Mouse (Mus musculus) T-cell, adult 2 months (primary cell): ENCODE results near the gene Ccdc12.
A peak's percentile ranks its signal among the peaks of the same experiment; 100 is the strongest.

Experiments used
- DNase-seq: peaks from one replicate; pipeline ENCODE4 v3.0.0; 2022; ENCODE audit warnings: low spot score

Gene Ccdc12

DNA sequence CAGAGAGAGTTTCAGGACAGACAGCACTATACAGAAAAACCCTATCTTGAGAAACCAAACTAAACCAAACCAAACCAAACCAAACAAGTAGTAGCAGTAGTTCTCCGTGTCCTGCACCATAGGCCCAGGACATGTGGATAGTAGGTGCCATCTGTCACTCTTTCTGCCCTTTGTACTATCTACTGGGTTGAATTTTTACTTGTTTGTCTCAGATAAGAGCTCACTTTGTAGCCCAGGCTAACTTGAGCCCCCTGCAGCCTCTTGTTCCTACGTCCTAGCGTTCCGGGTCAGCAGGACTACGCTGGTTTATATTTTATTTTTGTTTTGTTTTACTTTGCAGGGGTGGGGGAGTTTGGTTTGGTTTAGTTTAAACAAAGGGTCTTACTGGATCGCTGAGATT lies 47.6 kb downstream of the Ccdc12 start:
- no peak for DNase-seq

DNA sequence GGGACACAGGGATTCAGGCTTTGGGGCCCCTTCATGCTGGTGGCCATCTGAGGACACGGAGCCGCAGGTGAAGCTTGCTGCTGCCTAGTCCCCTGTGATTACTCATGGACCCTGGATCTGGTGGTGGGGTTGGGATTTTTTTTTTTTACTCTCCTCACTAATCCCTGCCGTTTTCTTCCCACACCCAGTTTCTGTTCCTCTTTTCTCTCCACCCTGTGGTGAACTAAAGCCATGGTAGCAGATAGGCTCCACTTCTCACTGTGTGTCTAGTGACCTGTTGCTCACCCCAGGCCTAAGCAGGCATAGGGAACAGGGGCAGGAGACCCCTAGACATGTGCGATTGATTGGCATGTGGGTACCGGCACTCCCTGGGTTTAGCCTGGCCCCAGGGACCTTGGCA lies 50.5 kb downstream of the Ccdc12 start:
- DNase-seq, result no peak

DNA sequence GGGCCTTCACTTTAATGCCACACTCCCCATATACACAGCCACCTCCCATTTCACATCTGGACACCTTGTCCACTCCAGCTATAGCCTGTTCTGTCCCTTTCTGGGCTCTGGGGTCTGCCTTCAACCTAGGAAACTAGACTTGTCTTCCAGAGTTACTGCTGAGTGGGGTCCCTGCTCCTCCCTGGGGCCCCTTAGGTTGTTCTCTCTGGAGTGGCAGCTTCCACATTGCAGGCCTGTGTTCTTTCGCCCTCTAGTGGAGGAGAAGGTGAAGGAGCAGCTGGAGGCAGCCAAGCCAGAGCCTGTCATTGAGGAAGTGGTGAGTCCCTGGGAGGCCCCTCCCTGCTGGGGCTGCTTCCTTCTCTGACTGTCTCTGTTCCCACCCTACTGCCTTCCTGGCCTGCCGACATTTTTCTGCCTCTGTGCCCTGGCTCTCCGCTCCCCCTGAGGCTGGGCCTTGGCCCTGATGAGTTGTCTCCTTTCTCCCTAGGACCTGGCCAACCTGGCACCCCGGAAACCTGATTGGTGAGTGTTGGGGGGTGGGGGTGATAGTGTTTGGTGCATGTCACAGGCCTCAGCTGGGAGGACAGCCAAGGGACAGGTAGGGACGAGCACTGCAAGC lies 53.4 kb downstream of the Ccdc12 start:
- DNase-seq, result peak; percentile 89

DNA sequence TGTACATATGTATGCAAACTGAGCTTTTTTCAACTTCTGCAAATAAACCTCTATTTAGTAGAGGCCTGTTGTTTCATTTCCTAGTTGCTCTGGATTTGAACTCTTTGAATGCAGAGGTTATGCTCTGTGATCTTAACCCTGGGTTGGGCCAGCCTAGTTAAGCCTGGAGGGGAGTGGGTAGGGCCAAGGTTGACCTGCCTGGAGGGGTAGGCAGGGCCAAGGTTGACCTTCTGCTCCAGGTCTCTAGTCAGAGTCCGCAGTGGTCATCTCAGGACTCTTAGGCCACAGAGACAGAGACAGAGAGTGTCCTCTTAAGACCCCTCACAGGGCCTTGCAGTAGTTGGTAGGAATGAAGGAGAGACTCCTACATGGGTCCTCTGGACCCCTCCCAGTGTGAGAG lies 55.2 kb downstream of the Ccdc12 start:
- no peak for DNase-seq

DNA sequence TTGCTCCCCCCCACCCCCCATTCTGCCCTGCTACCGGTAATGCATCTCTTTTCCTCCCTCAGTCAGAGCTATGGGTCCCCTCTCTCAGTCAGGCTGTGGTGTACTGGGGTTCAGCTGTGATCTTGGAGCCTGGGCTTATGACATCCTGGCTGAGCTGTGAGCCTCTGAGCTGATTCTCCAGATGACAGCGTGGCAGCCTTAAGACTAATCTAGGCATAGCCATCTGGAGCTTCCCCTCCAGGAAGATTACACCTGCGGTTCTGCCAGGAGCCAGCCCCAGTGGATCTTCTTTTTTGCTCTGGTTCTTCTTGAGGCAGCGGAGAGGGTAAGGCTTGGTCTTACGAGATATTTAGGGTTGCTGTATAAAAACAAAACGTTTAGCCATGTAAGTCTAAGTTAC lies 55.7 kb downstream of the Ccdc12 start:
- DNase-seq, result no peak

DNA sequence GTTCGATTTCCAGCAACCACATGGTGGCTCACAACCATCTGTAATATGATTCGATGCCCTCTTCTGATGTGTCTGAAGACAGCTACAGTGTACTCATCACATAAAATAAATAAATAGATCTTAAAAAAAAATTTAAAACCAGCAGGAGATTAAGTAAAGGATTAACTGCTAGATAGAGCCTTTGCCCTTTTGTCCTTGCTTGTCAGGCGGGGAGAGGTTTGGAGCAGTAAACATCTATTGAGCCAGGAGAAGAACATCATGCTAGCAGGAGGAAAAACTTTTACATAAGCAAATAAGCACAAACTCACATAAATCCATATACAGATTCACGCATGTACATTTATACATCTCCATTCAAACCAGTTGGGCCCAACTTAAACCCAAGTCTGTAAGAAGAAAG lies 56.2 kb downstream of the Ccdc12 start:
- DNase-seq, result no peak

DNA sequence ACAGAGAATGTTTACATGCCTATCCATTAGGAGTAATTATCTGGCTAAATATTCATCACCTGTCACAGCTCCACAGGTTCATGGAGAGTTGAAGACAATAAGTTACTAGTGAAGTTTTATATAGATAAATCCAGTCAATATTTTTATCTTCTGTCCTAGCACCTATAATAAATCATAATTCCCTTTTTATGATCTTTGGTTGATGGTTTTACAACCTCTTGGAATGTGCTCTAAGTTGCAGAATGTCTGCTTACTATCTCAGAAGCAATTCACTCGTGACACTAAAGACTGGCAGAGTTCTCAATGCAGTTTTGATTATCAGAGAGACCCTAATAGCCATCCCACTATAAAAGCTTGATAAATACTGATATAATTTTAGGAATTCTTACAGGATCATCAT lies 57.1 kb downstream of the Ccdc12 start:
- DNase-seq, result no peak

DNA sequence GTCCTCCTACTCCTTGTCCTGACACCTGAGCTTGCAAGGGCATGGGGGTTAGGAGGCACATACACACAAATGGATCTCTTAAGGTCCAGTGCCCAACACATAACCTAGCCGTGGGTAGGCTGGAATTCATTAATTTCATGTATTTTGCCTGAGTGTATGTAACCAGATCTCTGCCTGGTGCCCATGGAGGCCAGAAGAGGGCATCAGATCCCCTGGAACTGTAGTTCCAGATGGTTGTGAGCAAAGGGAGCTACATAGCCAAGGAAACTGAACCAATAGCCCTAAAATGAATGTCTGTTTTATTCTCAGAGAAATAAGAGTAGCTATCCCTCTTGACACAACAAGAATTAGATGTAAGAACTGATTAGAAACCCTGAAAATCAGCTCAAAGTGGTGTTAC lies 59.1 kb downstream of the Ccdc12 start:
- DNase-seq, result no peak

DNA sequence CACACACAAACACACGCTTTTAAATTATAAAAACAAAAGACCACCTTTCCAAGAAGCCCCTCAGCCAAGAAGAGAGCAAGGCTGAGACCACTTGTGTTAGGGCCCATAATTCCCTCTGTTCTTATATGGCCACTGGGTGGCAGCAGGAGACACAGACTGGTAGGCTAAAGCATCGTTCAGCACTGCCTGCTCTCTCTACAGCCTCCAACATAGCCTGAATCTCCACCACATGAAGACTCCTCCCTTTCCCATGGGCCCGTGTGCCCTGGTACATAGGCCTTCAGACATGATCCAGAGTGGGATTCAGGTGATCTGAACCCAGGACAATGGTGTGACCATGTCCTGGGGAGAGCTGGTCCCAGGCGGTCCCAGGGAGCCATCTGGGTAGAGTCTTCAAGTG lies 60.5 kb downstream of the Ccdc12 start:
- DNase-seq, result peak; percentile 43

DNA sequence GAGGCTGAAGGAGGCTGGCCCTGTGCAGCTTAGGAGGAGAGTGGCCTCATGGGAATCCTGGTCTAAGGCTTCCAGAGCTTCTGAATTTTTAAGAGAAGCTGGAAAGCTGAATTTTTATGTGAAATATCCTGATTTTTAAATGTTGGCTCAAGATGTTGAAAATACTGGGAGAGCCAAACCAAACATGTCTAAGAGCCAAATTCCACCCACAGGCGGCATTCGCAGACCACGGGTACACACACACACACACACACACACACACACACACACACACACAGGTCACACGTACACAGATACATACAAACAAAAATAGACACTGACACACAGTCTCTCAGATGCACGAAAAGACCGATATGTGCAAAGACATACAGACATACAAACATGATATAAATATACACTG lies 61.8 kb downstream of the Ccdc12 start:
- DNase-seq, result no peak

DNA sequence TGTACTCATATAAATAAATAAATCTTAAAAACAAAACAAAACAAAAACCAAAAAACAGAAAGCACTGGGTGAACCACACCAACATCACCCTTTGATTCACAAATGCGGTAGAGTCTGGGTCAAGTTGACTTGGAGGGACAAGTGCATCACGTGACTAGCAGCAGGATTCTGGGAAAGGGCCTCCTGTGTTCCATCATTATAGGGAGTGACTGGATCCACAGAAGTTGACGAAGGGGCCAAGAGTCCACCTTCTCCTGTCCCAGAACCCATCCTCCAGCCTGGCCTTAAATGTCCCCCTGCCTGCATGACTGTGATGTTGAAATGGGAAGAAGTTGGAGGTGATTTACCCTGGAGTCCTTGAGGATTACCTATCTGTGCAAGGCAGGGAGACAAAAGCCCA lies 62.5 kb downstream of the Ccdc12 start:
- no peak for DNase-seq

DNA sequence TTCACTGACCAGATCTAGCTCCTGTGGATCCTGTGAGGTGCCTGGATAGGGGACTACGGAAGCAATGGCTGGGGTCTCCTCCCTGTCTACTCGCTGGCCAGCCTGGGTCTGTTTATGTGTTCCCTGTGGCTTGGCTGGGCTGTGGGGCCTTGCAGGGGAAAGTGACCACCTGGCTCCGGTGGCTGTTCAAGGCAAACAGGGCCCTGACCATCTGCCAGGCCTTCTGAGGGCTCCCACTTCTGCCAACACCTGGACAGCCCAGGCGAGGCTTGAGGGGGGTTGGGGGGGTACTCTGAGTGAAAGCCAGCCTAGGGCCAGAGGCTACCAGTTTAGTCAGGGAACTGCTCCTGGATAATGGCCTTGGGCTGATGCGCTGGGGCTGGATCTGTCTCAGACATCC lies 63.7 kb downstream of the Ccdc12 start:
- no peak for DNase-seq

DNA sequence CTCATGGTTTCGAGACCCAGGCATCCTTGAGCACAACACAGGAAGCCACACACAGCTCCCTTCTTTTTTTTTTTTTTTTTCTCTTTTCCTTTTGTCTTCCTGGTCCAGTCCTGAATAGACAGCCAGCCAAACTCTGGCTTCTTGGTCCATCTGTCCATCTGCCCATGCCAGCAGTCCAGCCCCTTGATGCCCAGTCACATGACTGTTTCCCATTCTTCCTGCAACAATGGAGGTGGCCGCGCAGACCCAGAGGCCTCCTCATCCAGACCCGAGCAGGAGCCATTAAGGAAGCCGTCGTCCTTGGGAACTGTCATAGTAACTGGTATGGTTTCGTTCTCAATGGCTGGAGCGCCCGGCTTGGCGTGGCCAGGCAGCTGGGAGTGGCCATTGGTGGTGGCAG lies 65.8 kb downstream of the Ccdc12 start:
- DNase-seq, result no peak

DNA sequence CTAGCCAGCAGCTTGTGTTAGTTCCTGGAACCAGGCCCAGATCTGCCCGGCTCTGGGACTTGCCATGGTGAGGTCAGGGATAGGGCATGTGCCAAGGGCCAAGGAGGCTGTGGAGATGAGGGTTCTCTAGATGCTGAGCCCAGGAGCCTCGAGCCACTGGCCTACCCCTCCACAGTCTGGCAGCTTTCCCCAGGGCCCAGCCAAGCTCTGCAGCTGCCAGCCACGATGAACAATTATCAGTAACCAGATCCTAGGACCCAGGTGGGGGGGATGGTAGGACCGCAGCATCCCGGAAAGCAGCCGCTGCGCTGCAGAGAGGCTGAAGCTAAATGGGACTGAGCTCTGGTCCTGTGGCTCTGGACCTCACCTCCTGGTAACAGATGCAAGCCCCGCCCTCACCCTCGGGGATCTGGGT lies 69.4 kb downstream of the Ccdc12 start:
- DNase-seq, result no peak

DNA sequence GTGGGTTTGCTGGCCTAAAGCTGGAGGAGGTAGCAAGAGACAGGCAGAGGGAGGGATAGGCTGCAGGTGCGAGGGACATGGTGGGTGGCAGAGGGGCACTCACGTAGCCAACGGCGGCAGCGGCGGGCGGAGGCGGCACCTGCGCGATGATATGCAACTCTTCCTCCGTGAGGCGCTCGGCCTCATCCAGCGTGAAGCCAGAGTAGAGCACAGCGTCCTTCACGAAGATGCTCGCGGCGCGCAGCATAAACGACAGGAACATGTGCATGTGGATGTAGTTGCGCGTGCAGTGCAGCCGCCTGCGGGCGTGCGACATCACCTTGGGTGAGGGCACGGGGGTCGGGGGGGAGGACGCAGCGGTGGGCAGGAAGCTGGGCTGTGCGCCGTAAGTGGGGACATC lies 70.6 kb downstream of the Ccdc12 start:
- no peak for DNase-seq

DNA sequence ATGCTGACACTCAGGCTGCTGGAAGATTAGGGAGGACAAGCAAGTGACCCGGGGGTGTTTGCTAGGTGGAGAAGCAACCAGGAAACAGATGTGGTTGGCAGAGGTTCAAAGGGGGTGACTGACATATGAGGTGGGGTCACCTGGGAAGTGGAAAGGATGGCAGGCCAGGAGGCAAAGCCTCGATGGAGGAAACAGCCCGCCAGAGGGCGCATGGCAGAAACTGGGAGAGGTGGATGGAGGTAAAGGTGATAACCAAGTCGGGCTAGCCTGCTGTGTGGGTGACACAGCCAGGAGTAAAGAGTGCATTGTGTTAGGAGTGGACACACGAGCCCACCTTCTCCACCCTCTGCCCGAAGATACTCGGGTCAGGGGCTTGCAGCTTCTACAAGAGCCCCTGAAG lies 73.5 kb downstream of the Ccdc12 start:
- peak; percentile 51 for DNase-seq

DNA sequence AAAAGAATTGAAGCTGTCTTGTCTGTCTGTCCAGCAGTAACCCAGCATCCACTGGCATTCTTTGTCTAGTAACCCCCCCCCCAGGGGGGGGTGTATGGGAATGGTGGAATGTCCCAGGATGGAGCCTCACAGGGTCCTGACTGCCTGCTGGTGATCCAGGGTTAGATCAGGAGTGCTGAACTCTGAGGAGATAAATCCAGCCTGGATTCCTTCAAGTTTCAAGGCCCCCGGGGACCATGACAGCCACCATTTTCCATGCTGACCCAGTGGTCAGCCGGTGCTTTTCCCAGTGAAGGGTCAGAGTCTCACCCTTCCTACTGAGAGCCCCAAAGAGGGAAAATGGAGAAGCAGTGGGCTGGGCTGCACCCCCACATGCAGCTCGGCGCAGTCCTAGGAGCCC lies 75.6 kb downstream of the Ccdc12 start:
- no peak for DNase-seq

DNA sequence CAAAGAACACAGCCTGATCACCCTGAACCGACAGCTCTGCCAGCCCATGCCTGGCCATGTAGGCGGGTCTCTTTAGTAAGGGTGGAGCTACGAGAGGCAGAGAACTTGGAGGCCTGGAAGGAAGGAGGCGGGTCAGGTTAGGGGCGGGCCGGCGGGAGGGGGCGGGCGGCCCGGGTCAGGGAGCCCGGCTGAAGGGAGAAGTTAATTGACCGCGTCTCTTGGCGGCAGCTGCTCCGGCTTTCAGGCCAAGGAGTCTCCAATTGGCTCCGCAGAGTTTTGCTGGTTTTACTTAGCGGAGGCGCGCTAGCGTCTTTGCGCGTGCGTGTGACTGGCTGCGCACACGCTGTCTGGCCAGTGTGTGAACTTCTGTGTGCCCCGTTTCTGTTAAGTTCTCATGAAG lies 76.3 kb downstream of the Ccdc12 start:
- DNase-seq, result peak; percentile 50

DNA sequence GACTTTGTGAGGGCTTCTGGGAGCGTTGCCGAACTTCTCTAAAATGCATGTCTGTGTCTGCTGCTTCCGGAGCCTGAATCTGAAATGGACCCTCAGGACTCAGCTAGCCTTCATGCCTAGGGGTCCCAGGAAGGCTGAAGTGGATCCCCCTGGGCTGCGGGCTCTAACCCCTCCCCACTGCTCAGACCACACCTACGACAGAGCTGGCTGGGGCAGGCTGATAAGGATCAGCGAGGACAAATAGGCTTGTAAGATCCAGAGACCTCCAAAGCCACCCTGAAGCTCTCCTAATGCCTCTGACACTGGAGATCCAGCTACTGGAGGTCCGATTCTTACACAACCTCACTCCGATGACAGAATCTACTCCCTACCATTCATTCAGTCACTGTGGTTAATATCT lies 76.8 kb downstream of the Ccdc12 start:
- DNase-seq, result no peak

DNA sequence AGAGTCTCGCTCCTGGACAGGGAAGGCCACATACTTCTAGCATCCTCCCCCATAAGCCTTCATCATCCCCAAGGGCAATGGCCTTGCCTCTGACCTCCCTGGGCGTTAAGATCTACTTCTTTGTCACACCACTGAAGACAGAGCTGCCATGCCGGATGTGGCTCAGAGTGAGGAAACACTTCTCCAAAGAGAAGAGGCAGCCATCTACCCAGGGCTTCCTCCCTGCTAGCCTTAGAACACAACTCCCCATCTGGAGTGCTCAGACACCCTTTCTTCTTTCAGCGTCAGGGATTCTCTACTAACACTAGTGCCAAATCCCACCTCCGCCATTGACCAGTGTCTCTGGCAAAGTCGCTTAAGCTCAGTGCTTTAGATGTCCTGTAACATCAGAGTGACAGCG lies 77.9 kb downstream of the Ccdc12 start:
- DNase-seq, result peak; percentile 40

DNA sequence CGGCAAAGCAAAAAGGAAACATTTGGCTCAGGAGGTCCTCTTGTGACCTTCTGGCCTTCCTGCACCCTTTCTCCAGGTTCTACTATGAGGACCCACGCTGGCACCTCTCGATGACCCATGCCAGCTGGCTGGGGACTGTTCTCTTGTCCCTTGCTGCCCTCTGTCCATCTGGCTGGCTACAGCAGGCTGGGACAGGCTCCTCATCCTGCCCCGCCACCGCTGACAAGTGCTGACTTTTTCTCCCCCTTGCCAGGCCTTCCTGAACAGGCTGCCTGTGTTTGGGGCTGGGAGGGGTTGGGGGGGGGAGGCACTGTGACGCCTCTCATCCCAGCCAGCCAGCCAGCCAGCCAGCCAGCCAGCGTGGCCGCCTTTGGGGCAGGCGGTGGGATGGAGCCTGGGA lies 80.1 kb downstream of the Ccdc12 start:
- no peak for DNase-seq

DNA sequence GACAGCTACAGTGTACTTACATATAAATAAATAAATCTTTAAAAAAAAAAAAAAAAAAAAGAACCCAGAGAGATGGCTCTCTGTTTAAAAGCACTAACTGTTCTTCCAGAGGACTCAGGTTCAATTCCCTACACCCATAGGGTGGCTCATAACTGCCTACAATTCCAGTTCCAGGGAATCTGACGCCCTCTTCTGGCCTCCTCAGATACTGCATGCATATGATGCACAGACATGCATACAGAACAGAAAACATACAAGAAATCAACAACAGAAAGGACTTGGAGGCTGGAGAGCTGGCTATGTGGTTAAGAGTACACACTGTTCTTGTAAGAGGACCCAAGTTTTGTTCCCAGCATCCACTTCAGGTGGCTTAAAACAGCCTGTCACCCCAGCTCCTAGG lies 81.8 kb downstream of the Ccdc12 start:
- no peak for DNase-seq

DNA sequence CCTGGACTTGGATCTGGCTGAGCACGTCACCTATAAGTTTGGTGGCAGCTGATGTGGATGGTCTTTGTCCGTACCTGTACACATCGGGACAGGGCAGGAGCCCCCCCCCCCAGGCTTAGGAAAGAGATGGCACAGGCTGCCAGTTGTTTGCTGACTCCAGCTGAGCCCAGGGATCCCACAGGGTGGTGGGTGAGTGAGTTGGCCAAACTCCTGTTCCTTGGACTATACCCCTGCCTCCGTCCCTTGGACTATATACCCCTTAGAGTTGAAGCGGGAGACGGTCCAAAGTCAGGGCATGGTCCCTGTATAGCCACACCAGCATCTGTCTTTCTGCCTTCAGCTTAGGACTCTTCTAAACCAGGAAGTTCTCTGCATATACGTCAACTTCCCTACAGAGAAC lies 83.7 kb downstream of the Ccdc12 start:
- DNase-seq, result no peak

DNA sequence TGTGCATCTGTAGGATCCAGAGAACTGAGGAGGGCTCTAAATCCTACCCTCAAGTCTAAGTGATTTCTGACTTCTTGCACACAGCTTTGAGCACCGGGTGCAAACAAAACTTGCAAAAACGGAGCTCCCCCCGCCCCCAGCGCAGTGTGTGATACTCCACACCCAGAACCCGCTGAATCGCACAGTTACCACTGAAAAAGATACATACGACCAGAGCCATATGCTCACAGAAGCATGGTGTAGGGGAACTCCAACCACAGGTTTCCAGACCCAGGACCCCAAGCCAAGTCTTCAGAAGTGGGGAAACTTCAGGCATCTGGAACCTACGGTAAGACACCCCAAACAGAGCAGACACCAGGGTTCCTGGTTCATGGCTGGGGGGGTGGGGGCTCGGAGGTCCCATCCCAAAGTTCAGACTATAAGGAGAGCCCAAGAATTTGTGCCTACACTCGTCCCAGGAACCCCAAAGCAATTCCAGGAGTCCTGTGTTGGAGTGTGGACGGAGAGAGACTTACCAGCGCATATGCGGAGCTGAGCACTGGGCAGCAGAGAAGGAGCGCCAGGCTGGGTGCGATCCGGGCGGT lies 85.5 kb downstream of the Ccdc12 start, which contains the start of gene Myl3:
Gene Myl3, plus strand, starts transcription at position 151 of the 584 bp plus-strand sequence.
- no peak for DNase-seq
